In genomic region chr6:71298751-71299150, GRCm38 (mm10) we compare ENCODE assay signal across 10 mouse cellular contexts. TPM values are rescaled to one million over a fixed set of nuclear protein-coding genes. Genes with fewer than 3 reads are reported as not detected.
DNase-seq lines count a peak whose midpoint lies in the region; ATAC-seq and TF ChIP-seq lines count a peak whose summit lies in the region.
"Had no signal": no experiment of that assay in that cellular context is flagged by ENCODE, and none has a peak within 500 bp of the region (broad histone marks: within the 10 kb centered on the region; RNA-seq: fewer than 3 reads in every experiment).

No protein-coding gene starts in this region.

- H3K36me3 ChIP-seq in liver, embryonic 13.5 days, result no peaks in the 10 kb centered on the region
- H3K36me3 ChIP-seq: neural tube, embryonic 13.5 days had no signal

- H3K9me3 ChIP-seq in liver, embryonic 13.5 days (replicated peaks), result no peaks in the 10 kb centered on the region
- H3K9me3 ChIP-seq: neural tube, embryonic 13.5 days had no signal

- no peaks in the 10 kb centered on the region for H3K4me1 ChIP-seq in lung, adult 2 months (ENCODE audit: control insufficient read depth, insufficient read depth, low read length)
- no peaks in the 10 kb centered on the region for H3K4me1 ChIP-seq in liver, embryonic 13.5 days (replicated peaks)
- H3K4me1 ChIP-seq: neural tube, embryonic 13.5 days had no signal

- H3K4me2 ChIP-seq in liver, embryonic 13.5 days, result no peak overlapping the region
- H3K4me2 ChIP-seq: neural tube, embryonic 13.5 days had no signal

- peak; percentile 29 to 39 for DNase-seq in cerebellum, adult 18-20 months
- no peak for DNase-seq in cerebellum, adult 11-12 months
- DNase-seq in lung, adult 2 months, result no peak
- no peak for DNase-seq in lung, postnatal 25 days (ENCODE audit: low spot score)
- DNase-seq in cerebellum, adult 8-10 months, result peak; percentile 12
- DNase-seq in liver, embryonic 13.5 days, result peak; percentile 17
- peak; percentile 82 for DNase-seq in thymus, postnatal 4 days
- DNase-seq in gastrocnemius, adult 8-10 months (ENCODE audit: low spot score in 2 of 2), result no peak

- H3K9ac ChIP-seq in liver, embryonic 13.5 days, result no peak overlapping the region
- H3K9ac ChIP-seq: neural tube, embryonic 13.5 days had no signal

- no peak for TF ChIP-seq POLR2A in lung, adult 2 months (IDR thresholded peaks at IDR 0.05; ENCODE audit: borderline replicate concordance, extremely low read depth, low read depth, low read length)

- H3K27me3 ChIP-seq in liver, embryonic 13.5 days, result no peaks in the 10 kb centered on the region
- H3K27me3 ChIP-seq: neural tube, embryonic 13.5 days had no signal

- TF ChIP-seq CTCF in lung, adult 2 months (IDR thresholded peaks at IDR 0.05; ENCODE audit: insufficient read depth, low read length), result peak; percentile 66

- no peak overlapping the region for H3K27ac ChIP-seq in liver, embryonic 13.5 days
- H3K27ac ChIP-seq: neural tube, embryonic 13.5 days had no signal

- no peak overlapping the region for H3K4me3 ChIP-seq in lung, adult 2 months (replicated peaks; ENCODE audit: extremely low read depth, low read depth, low read length)
- H3K4me3 ChIP-seq in liver, embryonic 13.5 days (replicated peaks), result no peak overlapping the region
- H3K4me3 ChIP-seq: neural tube, embryonic 13.5 days had no signal

- no peak for ATAC-seq in liver, embryonic 13.5 days (ENCODE audit: low read depth)

- WGBS in lung, adult 2 months, result 42% methylated on average over 3 of the region's 3 CpGs
- 30% methylated on average over 3 of the region's 3 CpGs for WGBS in liver, embryonic 13.5 days (ENCODE audit: insufficient replicate concordance)

RNA-seq across cellular contexts. Expression of gene Smyd1, which starts 23.3 kb away (rescaled TPM):
- 2.3 and 7.0 TPM in 2 replicates for polyA plus RNA-seq in lung, adult 2 months (2012; rRNA removed)
- 0.20 and 0.27 TPM in 2 replicates for polyA plus RNA-seq in liver, embryonic 13.5 days (2015; fragmentation: Nextera tagmentation; extraction: Ambion mirVana)
- 100 to 1,000 TPM; 334 to 392 (median 347) TPM for total RNA-seq in gastrocnemius, adult 8-10 months (2022)
- total RNA-seq: hematopoietic stem cell, adult 5-6 weeks had no signal

RNA-seq across cellular contexts. Expression of gene Cd8b1, which starts 23.8 kb away (rescaled TPM):
- 2.5 and 3.0 TPM in 2 replicates for polyA plus RNA-seq in lung, adult 2 months (2012; rRNA removed)
- polyA plus RNA-seq in liver, embryonic 13.5 days (2015; fragmentation: Nextera tagmentation; extraction: Ambion mirVana), result not detected in 2 replicates
- not detected for total RNA-seq in gastrocnemius, adult 8-10 months (2022)
- total RNA-seq: hematopoietic stem cell, adult 5-6 weeks had no signal
- polyA plus RNA-seq: neural tube, embryonic 13.5 days had no signal

RNA-seq across cellular contexts. Expression of gene Krcc1, which starts 27.3 kb away (rescaled TPM):
- polyA plus RNA-seq in lung, adult 2 months (2012; rRNA removed), result 6.9 and 11.0 TPM in 2 replicates
- polyA plus RNA-seq in liver, embryonic 13.5 days (2015; fragmentation: Nextera tagmentation; extraction: Ambion mirVana), result 24.0 and 27.8 TPM in 2 replicates
- total RNA-seq in gastrocnemius, adult 8-10 months (2022), result 10 to 100 TPM; 25.0 to 34.8 (median 27.7) TPM

Comparison
In these comparisons a context has a peak if more than half of its experiments do, and no peak if none do; other contexts are left out.
1. DNase-seq: peak in cerebellum, adult 18-20 months (2 of 2), cerebellum, adult 8-10 months (single experiment), liver, embryonic 13.5 days (single experiment) and thymus, postnatal 4 days (single experiment); none in cerebellum, adult 11-12 months (single experiment), lung, adult 2 months (single experiment), lung, postnatal 25 days (single experiment) and gastrocnemius, adult 8-10 months (0 of 2).